Mouse (Mus musculus) neural tube, embryonic 11.5 days (tissue): Measurements from ENCODE around the gene Evc. TPM values are rescaled to one million over a fixed set of nuclear protein-coding genes. Genes with fewer than 3 reads are reported as not detected.
A peak's percentile ranks its signal among the peaks of the same experiment; 100 is the strongest.

Experiments used
- ATAC-seq: fragments of 200-750 bp; cut with Nextera tagmentation; 2 replicates; pipeline ENCODE4 v1.8.0; 2017; ENCODE audit warnings: moderate number of reproducible peaks, mild to moderate bottlenecking, moderate TSS enrichment, moderate library complexity; ENCODE audit not compliant: insufficient read depth, low FRiP score, low TSS enrichment
- DNase-seq: peaks from one replicate; pipeline ENCODE4 v3.0.0-alpha.2; 2015; ENCODE audit warnings: low spot score
- H3K27ac ChIP-seq: fragments of 300-500 bp; sonication (generic); 2 replicates; pipeline ENCODE4 v1.5.1; 2014; ENCODE audit warnings: low read depth, mild to moderate bottlenecking, low read length
- H3K27me3 ChIP-seq: fragments of 300-500 bp; sonication (generic); 2 replicates; pipeline ENCODE4 v1.6.1; 2014; ENCODE audit warnings: mild to moderate bottlenecking, low read length, mixed read lengths; ENCODE audit not compliant: control insufficient read depth, insufficient read depth
- H3K36me3 ChIP-seq: fragments of 300-500 bp; sonication (generic); 2 replicates; pipeline ENCODE4 v1.6.1; 2014; ENCODE audit warnings: mild to moderate bottlenecking, low read length, moderate library complexity, mixed read lengths; ENCODE audit not compliant: control insufficient read depth, insufficient read depth
- H3K4me1 ChIP-seq: fragments of 300-500 bp; sonication (generic); 2 replicates; pipeline ENCODE4 v1.6.1; 2014; ENCODE audit warnings: low read length, mixed read lengths; ENCODE audit not compliant: control insufficient read depth, insufficient read depth
- H3K4me2 ChIP-seq: fragments of 300-500 bp; sonication (generic); 2 replicates; pipeline ENCODE4 v1.6.1; 2014; ENCODE audit warnings: low read depth, mild to moderate bottlenecking, moderate library complexity
- H3K4me3 ChIP-seq: fragments of 300-500 bp; sonication (generic); 2 replicates; pipeline ENCODE4 v1.5.1; 2014; ENCODE audit warnings: low read depth, low read length
- H3K9ac ChIP-seq: fragments of 300-500 bp; sonication (generic); 2 replicates; pipeline ENCODE4 v1.6.1; 2014; ENCODE audit warnings: mild to moderate bottlenecking, low read length
- H3K9me3 ChIP-seq: fragments of 300-500 bp; sonication (generic); 2 replicates; pipeline ENCODE4 v1.6.1; 2016; ENCODE audit warnings: low read length; ENCODE audit not compliant: control insufficient read depth
- WGBS: fragments of 180-500 bp; shearing (Covaris S2); extraction: QIAGEN DNeasy Blood & Tissue Kit; methylation state at CpG from one replicate; pipeline ENCODE4 v1.1.7; 2014; 5-methylcytosine and 5-hydroxymethylcytosine counted together
- polyA plus RNA-seq: library from polyadenylated mRNA; unstranded; fragments of >200 nt; fragmentation: Nextera tagmentation; extraction: Ambion mirVana; gene quantifications from 2 replicates; pipeline ENCODE4 v1.2.1, GENCODE M21; 2014

Gene Evc
- polyA plus RNA-seq, 1 experiment from 2014 or later = 12.9 TPM

- Histone ChIP-seq H3K4me1 (peaks cover 18% of the 10 kb centered on the region), H3K4me2 (peak overlapping the region; percentile 68), H3K36me3 (no peaks in the 10 kb centered on the region), H3K4me3 (peak overlapping the region; percentile 62), H3K27me3 (peaks cover 28% of the 10 kb centered on the region), H3K9me3 (no peaks in the 10 kb centered on the region), H3K9ac (peak overlapping the region; percentile 72), H3K27ac (peak overlapping the region; percentile 62; the same call in 1 of the 2 replicates)
- DNase-seq (peak; percentile 38), ATAC-seq (0 out of 2 replicates have a peak, but pooled peaks have one; percentile 0)
- 9% methylated on average over 44 of the region's 44 CpGs for WGBS
Measured at GRCm38 (mm10) chr5:37242360-37243168, 94.1 kb downstream of the Evc start.

GRCm38 (mm10) chr5:37241651-37242151, 95.0 kb downstream of the Evc start, which contains the start of gene Crmp1:
TSS of gene Crmp1 (plus strand) at chr5:37241940.
- whole genome bisulfite sequencing = 1% methylated on average over 34 of the region's 56 CpGs
- DNase-seq (peak; percentile 94), ATAC-seq (peak; percentile 71)
- peak within 1 kb of the TSS; percentile 62 for H3K4me3 ChIP-seq
- H3K27ac ChIP-seq = peak within 1 kb of the TSS; percentile 62; the same call in 1 of the 2 replicates
- peaks cover 28% of the 10 kb centered on the region for H3K27me3 ChIP-seq
- H3K4me2 ChIP-seq = peak within 1 kb of the TSS; percentile 68
- peak within 1 kb of the TSS; percentile 72 for H3K9ac ChIP-seq
- peaks cover 14% of the 10 kb centered on the region; the same call in 1 of the 2 replicates for H3K4me1 ChIP-seq
- no peaks in the 10 kb centered on the region for H3K36me3 ChIP-seq
- H3K9me3 ChIP-seq = no peaks in the 10 kb centered on the region

- no peaks in the 10 kb centered on the region for H3K9me3 ChIP-seq
- H3K9ac ChIP-seq = 0 out of 2 replicates have a peak overlapping the region, but pooled peaks have one; percentile 8
- no peak overlapping the region for H3K27ac ChIP-seq
- WGBS = 15% methylated on average over 9 of the region's 9 CpGs
- DNase-seq = no peak
- no peak for ATAC-seq
- peaks cover 28% of the 10 kb centered on the region for H3K27me3 ChIP-seq
- peaks cover 14% of the 10 kb centered on the region; the same call in 1 of the 2 replicates for H3K4me1 ChIP-seq
- no peaks in the 10 kb centered on the region for H3K36me3 ChIP-seq
- peak overlapping the region; percentile 62 for H3K4me3 ChIP-seq
- H3K4me2 ChIP-seq = peak overlapping the region; percentile 68
Measured at GRCm38 (mm10) chr5:37241224-37241623, 95.5 kb downstream of the Evc start.

- no peaks in the 10 kb centered on the region for H3K36me3 ChIP-seq
- DNase-seq (peak; percentile 71), ATAC-seq (no peak)
- H3K9me3 ChIP-seq = no peaks in the 10 kb centered on the region
- H3K4me3 ChIP-seq = no peak overlapping the region
- no peak overlapping the region for H3K9ac ChIP-seq
- H3K4me1 ChIP-seq = peaks cover 14% of the 10 kb centered on the region; the same call in 1 of the 2 replicates
- 2% methylated on average over 5 of the region's 5 CpGs for WGBS
- H3K27ac ChIP-seq = no peak overlapping the region
- H3K27me3 ChIP-seq = peaks cover 28% of the 10 kb centered on the region
- no peak overlapping the region for H3K4me2 ChIP-seq
Measured at GRCm38 (mm10) chr5:37240550-37240949, 96.1 kb downstream of the Evc start.

Other genes starting within 250 kb of the Evc start
- gene Crmp1, start 95.0 kb downstream of the Evc start, polyA plus RNA-seq = 472 and 565 TPM in 2 replicates
- gene Evc2, start 1.6 kb upstream of the Evc start, polyA plus RNA-seq = 13.2 and 13.5 TPM in 2 replicates